Comparison of ENCODE assay signal across 14 mouse cellular contexts in the genomic region with DNA sequence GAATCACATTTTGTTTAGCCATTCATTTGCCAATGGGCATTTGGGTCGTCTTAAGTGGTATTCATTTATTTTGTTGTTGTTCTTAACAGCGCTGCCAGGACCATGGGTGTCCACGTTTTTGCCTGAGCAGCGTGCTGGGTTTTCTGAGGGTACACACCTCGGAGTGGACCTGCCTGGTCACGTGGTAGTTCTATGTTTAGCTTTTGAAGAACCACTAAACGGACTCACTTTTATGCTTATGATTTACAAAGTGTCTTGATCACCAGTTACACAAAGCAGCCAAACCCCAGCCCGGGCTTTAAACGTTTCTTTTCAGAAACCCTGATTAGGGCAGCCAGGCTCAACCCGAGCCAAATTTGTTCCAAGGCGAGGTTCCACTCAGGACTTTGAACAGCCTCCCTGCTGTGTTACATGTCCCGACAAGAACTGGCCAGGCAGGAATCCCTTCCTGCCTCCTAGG. TPM values are rescaled to one million over a fixed set of nuclear protein-coding genes. Genes with fewer than 3 reads are reported as not detected.
DNase-seq lines count a peak whose midpoint lies in the region; ATAC-seq and TF ChIP-seq lines count a peak whose summit lies in the region.
"Had no signal": no experiment of that assay in that cellular context is flagged by ENCODE, and none has a peak within 500 bp of the region (broad histone marks: within the 10 kb centered on the region; RNA-seq: fewer than 3 reads in every experiment).

No protein-coding gene starts in this region.

- in situ Hi-C loops in ES-E14 (cut with MboI; ENCODE audit: low sequenced_read_pairs in 2 of 2, unreplicated experiment in 2 of 2) = no loop called here

- H3K4me3 ChIP-seq in forebrain, postnatal 0 days (ENCODE audit: low read depth, low read length) = no peak overlapping the region
- H3K4me3 ChIP-seq in forebrain, embryonic 10.5 days = no peak overlapping the region
- H3K4me3 ChIP-seq in kidney, embryonic 14.5 days (ENCODE audit: low read length) = no peak overlapping the region
- H3K4me3 ChIP-seq in ES-E14 (ENCODE audit: insufficient read depth in 1 of 2, low read depth in 1 of 2, low read length in 2 of 2, poor library complexity in 1 of 2, severe bottlenecking in 1 of 2) = 0 out of 4 replicates have a peak overlapping the region, but pooled peaks of 1 of the 2 experiments have one; percentile 5
- no peak overlapping the region for H3K4me3 ChIP-seq in limb, embryonic 10.5 days
- H3K4me3 ChIP-seq: forebrain, embryonic 12.5 days; lung, embryonic 15.5 days; midbrain, embryonic 15.5 days had no signal

- 26% methylated on average over 12 of the region's 12 CpGs for WGBS in forebrain, postnatal 0 days
- 69% methylated on average over 12 of the region's 12 CpGs for WGBS in forebrain, embryonic 10.5 days
- WGBS in kidney, embryonic 14.5 days = 62% methylated on average over 12 of the region's 12 CpGs
- 63% methylated on average over 12 of the region's 12 CpGs for WGBS in limb, embryonic 10.5 days

- no peak for TF ChIP-seq CTCF in forebrain, postnatal 0 days (IDR thresholded peaks at IDR 0.05; ENCODE audit: low read depth)

- no peaks in the 10 kb centered on the region for H3K27me3 ChIP-seq in forebrain, postnatal 0 days (ENCODE audit: insufficient read depth, low read length)
- peaks cover 23% of the 10 kb centered on the region for H3K27me3 ChIP-seq in forebrain, embryonic 10.5 days (ENCODE audit: poor library complexity, severe bottlenecking)
- no peaks in the 10 kb centered on the region for H3K27me3 ChIP-seq in kidney, embryonic 14.5 days (ENCODE audit: control insufficient read depth, insufficient read depth, low read length)
- peaks cover 5% of the 10 kb centered on the region for H3K27me3 ChIP-seq in limb, embryonic 10.5 days (ENCODE audit: low read depth, poor library complexity, severe bottlenecking)
- H3K27me3 ChIP-seq: lung, embryonic 15.5 days; midbrain, embryonic 15.5 days had no signal

- H3K4me1 ChIP-seq in forebrain, postnatal 0 days (ENCODE audit: insufficient read depth) = peaks cover 21% of the 10 kb centered on the region; the same call in 1 of the 2 replicates
- H3K4me1 ChIP-seq in forebrain, embryonic 10.5 days = peaks cover 60% of the 10 kb centered on the region
- H3K4me1 ChIP-seq in kidney, embryonic 14.5 days (ENCODE audit: control insufficient read depth, insufficient read depth, low read length) = peaks cover 29% of the 10 kb centered on the region; the same call in 1 of the 2 replicates
- peaks cover 15 to 17% of the 10 kb centered on the region in 2 experiments for H3K4me1 ChIP-seq in ES-E14 (ENCODE audit: control insufficient read depth in 2 of 2, insufficient read depth in 2 of 2, low read length in 2 of 2, poor library complexity in 1 of 2)
- H3K4me1 ChIP-seq in limb, embryonic 10.5 days = peaks cover 35% of the 10 kb centered on the region

- no peak overlapping the region for H3K27ac ChIP-seq in forebrain, postnatal 0 days (ENCODE audit: low read depth, low read length)
- no peak overlapping the region for H3K27ac ChIP-seq in forebrain, embryonic 10.5 days
- H3K27ac ChIP-seq in kidney, embryonic 14.5 days (ENCODE audit: low read depth, low read length) = no peak overlapping the region
- peak overlapping the region; percentile 92 for H3K27ac ChIP-seq in ES-E14 (ENCODE audit: insufficient read depth, low read depth, low read length, poor library complexity, severe bottlenecking)
- H3K27ac ChIP-seq in limb, embryonic 10.5 days = peak overlapping the region; percentile 34; the same call in 1 of the 2 replicates
- H3K27ac ChIP-seq: forebrain, embryonic 12.5 days had no signal

- H3K9me3 ChIP-seq in forebrain, postnatal 0 days (ENCODE audit: low read length) = no peaks in the 10 kb centered on the region
- H3K9me3 ChIP-seq in forebrain, embryonic 10.5 days = no peaks in the 10 kb centered on the region
- no peaks in the 10 kb centered on the region for H3K9me3 ChIP-seq in kidney, embryonic 14.5 days (ENCODE audit: control insufficient read depth, low read length)
- H3K9me3 ChIP-seq in ES-E14 (ENCODE audit: control insufficient read depth, insufficient read depth, low read depth, low read length) = no peaks in the 10 kb centered on the region
- H3K9me3 ChIP-seq in limb, embryonic 10.5 days (replicated peaks) = no peaks in the 10 kb centered on the region
- H3K9me3 ChIP-seq: forebrain, embryonic 12.5 days; lung, embryonic 15.5 days; midbrain, embryonic 15.5 days had no signal

- H3K36me3 ChIP-seq in forebrain, postnatal 0 days (ENCODE audit: insufficient read depth) = no peaks in the 10 kb centered on the region
- peaks cover 4% of the 10 kb centered on the region for H3K36me3 ChIP-seq in forebrain, embryonic 10.5 days (replicated peaks)
- H3K36me3 ChIP-seq in kidney, embryonic 14.5 days (ENCODE audit: control insufficient read depth, insufficient read depth, low read length) = peaks cover 4% of the 10 kb centered on the region; the same call in 1 of the 2 replicates
- peaks cover 5% of the 10 kb centered on the region for H3K36me3 ChIP-seq in ES-E14 (ENCODE audit: control insufficient read depth, insufficient read depth, low read length, poor library complexity, severe bottlenecking)
- peaks cover 9% of the 10 kb centered on the region for H3K36me3 ChIP-seq in limb, embryonic 10.5 days
- H3K36me3 ChIP-seq: midbrain, embryonic 15.5 days had no signal

- no peak for ATAC-seq in forebrain, postnatal 0 days
- no peak for ATAC-seq in kidney, embryonic 14.5 days (ENCODE audit: low FRiP score, low TSS enrichment)
- no peak for ATAC-seq in granulocyte monocyte progenitor cell, adult 5-6 weeks (replicated peaks; ENCODE audit: poor library complexity, severe bottlenecking)
- ATAC-seq: midbrain, embryonic 15.5 days had no signal

- no peak for DNase-seq in forebrain, postnatal 0 days
- DNase-seq in forebrain, embryonic 10.5 days (ENCODE audit: extremely low spot score, low spot score) = no peak
- DNase-seq in kidney, adult 9 months = peak; percentile 74
- peak; percentile 43 for DNase-seq in ES-E14 (ENCODE audit: low read depth, low spot score)
- no peak for DNase-seq in limb, embryonic 10.5 days (ENCODE audit: low spot score)
- no peak for DNase-seq in embryo, embryonic 10 days (ENCODE audit: low spot score)
- DNase-seq: B cell, adult 2 months had no signal

- 0 out of 2 replicates have a peak overlapping the region, but pooled peaks have one; percentile 6 for H3K4me2 ChIP-seq in forebrain, postnatal 0 days (ENCODE audit: low read depth)
- H3K4me2 ChIP-seq in kidney, embryonic 14.5 days (replicated peaks; ENCODE audit: low read depth, low read length) = no peak overlapping the region
- H3K4me2 ChIP-seq: forebrain, embryonic 12.5 days; lung, embryonic 15.5 days; midbrain, embryonic 15.5 days had no signal

- no peak overlapping the region for H3K9ac ChIP-seq in forebrain, postnatal 0 days
- H3K9ac ChIP-seq in kidney, embryonic 14.5 days (ENCODE audit: low read depth, low read length) = no peak overlapping the region
- peak overlapping the region; percentile 19; the same call in 1 of the 2 replicates for H3K9ac ChIP-seq in ES-E14 (ENCODE audit: insufficient read depth, low read depth, low read length, poor library complexity, severe bottlenecking)
- H3K9ac ChIP-seq: forebrain, embryonic 12.5 days; lung, embryonic 15.5 days; midbrain, embryonic 15.5 days had no signal

TF ChIP-seq in ES-E14, 5 proteins besides CTCF, POLR2A, EP300 and RAD21:
- TF ChIP-seq MAFK (IDR thresholded peaks at IDR 0.05; ENCODE audit: insufficient read depth, low read depth, low read length) = no peak
- TF ChIP-seq ZNF384 (IDR thresholded peaks at IDR 0.05; ENCODE audit: low read depth, low read length) = no peak
- TF ChIP-seq ZC3H11A (IDR thresholded peaks at IDR 0.05; ENCODE audit: borderline replicate concordance, low read depth, low read length) = no peak
- TF ChIP-seq HCFC1 (IDR thresholded peaks at IDR 0.05; ENCODE audit: borderline replicate concordance, insufficient read depth, low read length) = no peak
- no peak for TF ChIP-seq CHD2 (IDR thresholded peaks at IDR 0.05; ENCODE audit: low read depth, low read length)

RNA-seq across cellular contexts. Expression of a gene that starts 2.0 kb away (rescaled TPM):
- 41.8 and 52.2 TPM in 2 replicates for total RNA-seq in forebrain, postnatal 0 days (2014; rRNA removed)
- polyA plus RNA-seq in forebrain, postnatal 0 days (2015; fragmentation: Nextera tagmentation; extraction: Ambion mirVana) = 25.9 and 30.4 TPM in 2 replicates
- polyA plus RNA-seq in forebrain, embryonic 10.5 days (2016; fragmentation: Nextera tagmentation; extraction: Ambion mirVana) = 16.8 and 18.3 TPM in 2 replicates
- 19.0 and 31.0 TPM in 2 replicates for polyA plus RNA-seq in kidney, embryonic 14.5 days (2014; fragmentation: Nextera tagmentation; extraction: Ambion mirVana)
- 32.9 and 34.8 TPM in 2 replicates for total RNA-seq in ES-E14 (2012; rRNA removed)
- 20.1 and 20.6 TPM in 2 replicates for polyA plus RNA-seq in limb, embryonic 10.5 days (2016; fragmentation: Nextera tagmentation; extraction: Ambion mirVana)
- 34.6 and 38.5 TPM in 2 replicates for total RNA-seq in granulocyte monocyte progenitor cell, adult 5-6 weeks (2014; fragmentation: Nextera tagmentation)
- total RNA-seq in granulocyte monocyte progenitor cell, adult 5-6 weeks (2017) = 40.6 and 43.5 TPM in 2 replicates

RNA-seq across cellular contexts. Expression of a gene that starts 53.1 kb away (rescaled TPM):
- not detected in 2 replicates for total RNA-seq in forebrain, postnatal 0 days (2014; rRNA removed)
- not detected in 2 replicates for polyA plus RNA-seq in forebrain, postnatal 0 days (2015; fragmentation: Nextera tagmentation; extraction: Ambion mirVana)
- not detected in 2 replicates for polyA plus RNA-seq in forebrain, embryonic 10.5 days (2016; fragmentation: Nextera tagmentation; extraction: Ambion mirVana)
- not detected in 2 replicates for polyA plus RNA-seq in kidney, embryonic 14.5 days (2014; fragmentation: Nextera tagmentation; extraction: Ambion mirVana)
- not detected in 2 replicates for total RNA-seq in ES-E14 (2012; rRNA removed)
- not detected in 2 replicates for polyA plus RNA-seq in limb, embryonic 10.5 days (2016; fragmentation: Nextera tagmentation; extraction: Ambion mirVana)
- not detected in 2 replicates for total RNA-seq in granulocyte monocyte progenitor cell, adult 5-6 weeks (2014; fragmentation: Nextera tagmentation)
- total RNA-seq in granulocyte monocyte progenitor cell, adult 5-6 weeks (2017) = not detected in 2 replicates
- total RNA-seq: gastrocnemius, postnatal 4 days; left cerebral cortex, postnatal 25 days had no signal
- polyA plus RNA-seq: forebrain, embryonic 12.5 days; lung, embryonic 15.5 days; midbrain, embryonic 15.5 days had no signal

Comparison
In these comparisons a context has a peak if more than half of its experiments do, and no peak if none do; other contexts are left out.
1. DNase-seq: peak in kidney, adult 9 months (single experiment) and ES-E14 (single experiment); none in forebrain, postnatal 0 days (single experiment), forebrain, embryonic 10.5 days (single experiment), limb, embryonic 10.5 days (single experiment) and embryo, embryonic 10 days (single experiment).
2. H3K27ac ChIP-seq: peak in ES-E14 (single experiment) and limb, embryonic 10.5 days (single experiment); none in forebrain, postnatal 0 days (single experiment), forebrain, embryonic 10.5 days (single experiment) and kidney, embryonic 14.5 days (single experiment).